Mouse (Mus musculus) cerebellum, adult 2 months (tissue): ENCODE measurements around the gene Gm11009. TPM values are rescaled to one million over a fixed set of nuclear protein-coding genes. Genes with fewer than 3 reads are reported as not detected.
"Not testable (repeated sequence)": the region's sequence is repeated elsewhere in the genome, so short reads cannot be mapped to it uniquely, and the experiment has no call there.

Experiments used
- DNase-seq, 2 experiments: peaks; one replicate each; pipeline ENCODE4 v3.0.0; 2021
- H3K27ac ChIP-seq: fragments of 200-500 bp; 2 replicates; pipeline ENCODE4 v1.5.1; 2012; ENCODE audit warnings: low read length, control low read depth, inconsistent platforms; ENCODE audit not compliant: insufficient read depth
- H3K27me3 ChIP-seq: fragments of 200-500 bp; 2 replicates; pipeline ENCODE4 v1.6.1; 2012; ENCODE audit warnings: inconsistent platforms, mild to moderate bottlenecking, low read length, moderate library complexity; ENCODE audit not compliant: control insufficient read depth, insufficient read depth
- H3K4me1 ChIP-seq: fragments of 200-500 bp; 2 replicates; pipeline ENCODE4 v1.6.1; 2011; ENCODE audit warnings: low read length; ENCODE audit not compliant: control insufficient read depth, insufficient read depth
- H3K4me3 ChIP-seq: fragments of 200-500 bp; replicated peaks from 2 replicates; pipeline ENCODE3; 2011; ENCODE audit warnings: mild to moderate bottlenecking, low read depth, low read length, control low read depth; ENCODE audit not compliant: insufficient read depth
- WGBS: fragments of 180-500 bp; shearing (Covaris S2); methylation state at CpG from one replicate; pipeline ENCODE4 v1.1.7; 2018; 5-methylcytosine and 5-hydroxymethylcytosine counted together
- polyA plus RNA-seq: library from polyadenylated mRNA; depleted of rRNA; stranded (reverse); fragments of >200 nt; gene quantifications from 2 replicates; pipeline ENCODE4 v1.2.3, GENCODE M21; 2012; rRNA removed

Gene Gm11009
- polyA plus RNA-seq = not detected in 2 replicates

- H3K4me1 ChIP-seq, H3K27me3 ChIP-seq, DNase-seq, H3K27ac ChIP-seq, H3K4me3 ChIP-seq: not testable (repeated sequence)
- WGBS = no CpG with 5 or more reads among the region's 2 CpGs
Measured at GRCm38 (mm10) chr2:176319394-176319793, at the start of gene Gm11009. TSS of gene Gm11009 (minus strand) at chr2:176319494.

Other genes starting within 250 kb of the Gm11009 start
- 3.2 TPM in 1 of 2 replicates, not detected in the other for gene Gm2004, start 169.7 kb downstream of the Gm11009 start, polyA plus RNA-seq
- gene 2210418O10Rik, start 92.9 kb downstream of the Gm11009 start, polyA plus RNA-seq = 2.6 and 5.2 TPM in 2 replicates
- 1.8 and 3.3 TPM in 2 replicates for gene Gm14435, start 104.1 kb upstream of the Gm11009 start, polyA plus RNA-seq
- 13.1 and 14.9 TPM in 2 replicates for gene Gm14434, start 167.3 kb upstream of the Gm11009 start, polyA plus RNA-seq
- not detected in 2 replicates for gene Zfp967, start 201.6 kb upstream of the Gm11009 start, polyA plus RNA-seq